Mouse (Mus musculus) E14TG2a.4 (cell line): ENCODE measurements around the gene Dpy30.
A peak's percentile ranks its signal among the peaks of the same experiment; 100 is the strongest.

Experiments used
- H3K27me3 ChIP-seq: 2 replicates; pipeline ENCODE4 v1.6.1; 2014; ENCODE audit warnings: low read length, control low read depth; ENCODE audit not compliant: insufficient read depth
- H3K36me3 ChIP-seq: 2 replicates; pipeline ENCODE4 v1.6.1; 2014; ENCODE audit warnings: low read length, control low read depth; ENCODE audit not compliant: insufficient read depth
- H3K4me1 ChIP-seq: replicated peaks from 2 replicates; pipeline ENCODE4 v1.6.1; 2014; ENCODE audit warnings: low read depth, low read length, control low read depth
- H3K4me3 ChIP-seq: replicated peaks from 2 replicates; pipeline ENCODE4 v1.5.1; 2014; ENCODE audit warnings: mild to moderate bottlenecking, low read length
- H3K9me3 ChIP-seq: 2 replicates; pipeline ENCODE4 v1.6.1; 2014; ENCODE audit warnings: low read length, control low read depth
- CTCF ChIP-seq: conservative IDR thresholded peaks from 2 replicates; pipeline ENCODE4 v1.5.1; 2014; ENCODE audit warnings: low read length
- NANOG ChIP-seq: IDR thresholded peaks from 2 replicates; pipeline ENCODE4 v1.6.1; 2014; ENCODE audit warnings: borderline replicate concordance, low read length, mixed read lengths
- POU5F1 ChIP-seq: IDR thresholded peaks from 2 replicates; pipeline ENCODE4 v1.6.1; 2014; ENCODE audit warnings: low read length, borderline replicate concordance

The Dpy30 gene

DNA sequence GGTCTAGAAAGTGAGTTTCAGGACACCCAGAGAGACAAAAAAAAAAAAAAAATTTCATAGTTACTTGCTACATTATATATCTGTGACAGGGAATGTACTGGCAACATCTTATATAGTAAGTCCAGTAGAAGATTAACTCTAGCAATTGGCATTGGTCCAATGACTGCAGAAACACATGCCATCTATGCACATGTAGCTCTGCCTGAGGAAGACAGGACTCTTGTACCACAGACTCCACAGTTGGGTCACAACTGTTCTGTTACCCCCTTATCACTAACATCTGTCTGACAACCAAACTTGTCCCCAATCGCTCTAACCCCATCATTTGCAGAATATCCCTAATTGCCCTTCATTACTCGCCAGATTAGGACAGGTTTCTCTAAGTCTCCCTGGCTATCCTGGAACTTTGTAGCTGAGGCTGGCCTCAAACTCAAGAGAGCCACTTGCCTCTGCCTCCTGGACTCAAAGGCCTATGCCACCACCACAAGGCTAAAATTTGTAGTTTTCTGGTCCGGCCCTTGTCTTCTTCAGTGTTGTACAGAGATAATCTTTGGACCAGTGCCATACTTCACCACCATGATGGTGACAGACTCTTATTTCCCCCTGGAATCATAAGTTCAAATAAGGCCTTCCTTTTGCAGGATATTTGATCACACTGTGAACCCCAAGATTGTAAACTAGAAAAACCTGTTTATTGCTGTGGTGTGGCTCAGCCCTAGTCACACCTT lies 52.0 kb downstream of the Dpy30 start:
- Histone ChIP-seq H3K4me1 (peaks cover 41% of the 10 kb centered on the region), H3K36me3 (no peaks in the 10 kb centered on the region), H3K27me3 (no peaks in the 10 kb centered on the region), H3K4me3 (no peak overlapping the region), H3K9me3 (no peaks in the 10 kb centered on the region)
- no peak for TF ChIP-seq POU5F1
- no peak for TF ChIP-seq CTCF
- TF ChIP-seq NANOG = no peak

DNA sequence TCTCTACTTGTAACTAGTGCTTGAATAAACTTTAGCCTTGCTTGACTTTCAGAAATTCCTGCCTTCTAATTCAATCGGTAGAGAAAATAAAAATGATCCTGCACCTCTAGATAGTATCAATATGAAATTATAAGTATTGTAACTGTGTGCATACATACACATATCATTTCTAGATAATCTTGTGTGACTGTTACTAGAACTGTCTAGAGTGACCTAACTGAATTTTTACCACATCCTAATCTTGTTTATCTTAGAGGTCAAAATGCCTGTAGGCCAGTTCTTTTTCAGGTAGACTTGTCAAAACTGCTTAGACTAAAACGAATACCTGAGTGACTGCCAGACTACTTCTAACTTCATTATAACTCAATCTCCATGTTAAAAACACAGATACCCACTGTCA lies 53.5 kb downstream of the Dpy30 start:
- no peak for TF ChIP-seq NANOG
- TF ChIP-seq POU5F1 = no peak
- no peak for TF ChIP-seq CTCF
- H3K27me3 ChIP-seq = no peaks in the 10 kb centered on the region
- no peaks in the 10 kb centered on the region for H3K9me3 ChIP-seq
- H3K4me3 ChIP-seq = no peak overlapping the region
- H3K4me1 ChIP-seq = peaks cover 52% of the 10 kb centered on the region
- no peaks in the 10 kb centered on the region for H3K36me3 ChIP-seq

DNA sequence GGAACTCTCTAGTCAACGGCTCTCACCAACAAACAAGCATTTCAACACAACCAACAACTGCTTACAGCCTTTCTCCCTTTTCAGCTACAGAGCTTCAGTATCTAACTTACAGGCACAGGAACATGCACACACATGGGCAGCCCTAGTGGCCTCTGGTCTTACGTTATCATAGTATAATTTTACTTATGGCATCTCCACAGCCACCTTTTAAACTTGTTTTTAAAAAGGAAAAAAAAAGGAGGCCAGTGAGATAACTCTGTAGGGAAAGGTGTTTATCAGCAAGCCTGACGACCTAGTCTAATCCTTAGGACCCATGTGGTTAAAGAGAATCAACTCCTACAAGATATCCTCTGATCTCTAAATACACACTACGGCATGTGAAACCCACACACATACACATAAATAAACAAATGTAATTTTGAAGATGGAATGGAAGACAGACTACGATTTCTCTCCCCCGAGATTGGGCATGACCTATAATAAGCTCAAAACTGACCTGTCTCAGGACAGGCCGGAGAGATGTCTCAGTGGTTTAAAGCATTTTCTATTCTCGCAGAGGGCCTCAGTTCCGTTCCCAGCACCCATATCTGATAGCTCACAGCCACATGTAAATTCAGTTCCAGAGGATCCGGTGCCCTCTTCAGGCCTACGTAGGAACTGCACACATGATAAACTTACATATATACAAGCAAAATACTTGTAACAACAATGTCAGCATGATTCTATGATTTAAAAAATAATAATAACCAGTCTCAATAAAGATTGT lies 56.1 kb downstream of the Dpy30 start:
- no peak for TF ChIP-seq POU5F1
- TF ChIP-seq CTCF = peak; percentile 65
- no peaks in the 10 kb centered on the region for H3K27me3 ChIP-seq
- no peak overlapping the region for H3K4me3 ChIP-seq
- H3K4me1 ChIP-seq = peaks cover 54% of the 10 kb centered on the region
- no peaks in the 10 kb centered on the region for H3K9me3 ChIP-seq
- no peaks in the 10 kb centered on the region for H3K36me3 ChIP-seq

DNA sequence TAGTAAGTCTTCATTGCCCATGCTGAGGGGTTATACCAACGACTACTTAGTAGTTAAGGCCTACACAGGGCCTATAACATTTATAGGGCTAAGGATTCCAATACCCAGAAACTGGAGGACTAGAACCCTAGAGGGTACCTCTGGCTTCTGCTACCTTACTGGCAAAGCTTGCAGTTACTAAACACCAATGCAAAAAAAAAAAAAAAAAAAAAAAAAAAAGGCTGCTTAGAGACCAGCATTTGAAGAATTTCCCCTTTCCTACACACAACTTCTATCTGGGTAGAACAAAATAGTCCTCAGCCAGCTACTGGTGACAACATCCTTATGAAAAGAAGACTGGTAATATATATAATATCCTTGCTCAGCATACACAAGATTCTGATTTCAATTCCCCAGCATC lies 58.1 kb downstream of the Dpy30 start:
- no peaks in the 10 kb centered on the region for H3K27me3 ChIP-seq
- H3K4me3 ChIP-seq = no peak overlapping the region
- no peaks in the 10 kb centered on the region for H3K9me3 ChIP-seq
- H3K36me3 ChIP-seq = 0 out of 2 replicates have a peak, but pooled peaks cover 3% of the 10 kb centered on the region
- TF ChIP-seq CTCF (no peak), NANOG (no peak), POU5F1 (no peak)
- H3K4me1 ChIP-seq = peaks cover 43% of the 10 kb centered on the region

DNA sequence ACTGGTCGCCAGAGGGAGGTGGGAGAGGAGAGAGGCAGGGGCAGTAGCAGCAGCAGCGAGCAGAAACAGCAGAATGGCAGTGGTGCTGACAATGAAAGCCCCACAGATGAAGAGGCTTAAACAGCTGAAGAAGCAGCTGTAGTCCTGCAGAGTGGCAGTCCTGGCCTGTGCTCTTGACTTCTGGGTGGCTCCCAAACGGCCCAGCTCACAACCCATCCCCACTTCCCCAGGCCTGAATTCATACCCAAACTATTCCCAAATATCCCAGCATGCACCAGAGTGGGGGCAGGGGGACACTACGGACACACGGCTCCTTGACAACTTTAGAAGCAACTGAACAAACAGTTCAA lies 58.6 kb downstream of the Dpy30 start:
- H3K36me3 ChIP-seq = 0 out of 2 replicates have a peak, but pooled peaks cover 3% of the 10 kb centered on the region
- H3K4me1 ChIP-seq = peaks cover 40% of the 10 kb centered on the region
- H3K27me3 ChIP-seq = no peaks in the 10 kb centered on the region
- no peak for TF ChIP-seq POU5F1
- TF ChIP-seq NANOG = no peak
- no peak for TF ChIP-seq CTCF
- H3K4me3 ChIP-seq = no peak overlapping the region
- H3K9me3 ChIP-seq = no peaks in the 10 kb centered on the region

DNA sequence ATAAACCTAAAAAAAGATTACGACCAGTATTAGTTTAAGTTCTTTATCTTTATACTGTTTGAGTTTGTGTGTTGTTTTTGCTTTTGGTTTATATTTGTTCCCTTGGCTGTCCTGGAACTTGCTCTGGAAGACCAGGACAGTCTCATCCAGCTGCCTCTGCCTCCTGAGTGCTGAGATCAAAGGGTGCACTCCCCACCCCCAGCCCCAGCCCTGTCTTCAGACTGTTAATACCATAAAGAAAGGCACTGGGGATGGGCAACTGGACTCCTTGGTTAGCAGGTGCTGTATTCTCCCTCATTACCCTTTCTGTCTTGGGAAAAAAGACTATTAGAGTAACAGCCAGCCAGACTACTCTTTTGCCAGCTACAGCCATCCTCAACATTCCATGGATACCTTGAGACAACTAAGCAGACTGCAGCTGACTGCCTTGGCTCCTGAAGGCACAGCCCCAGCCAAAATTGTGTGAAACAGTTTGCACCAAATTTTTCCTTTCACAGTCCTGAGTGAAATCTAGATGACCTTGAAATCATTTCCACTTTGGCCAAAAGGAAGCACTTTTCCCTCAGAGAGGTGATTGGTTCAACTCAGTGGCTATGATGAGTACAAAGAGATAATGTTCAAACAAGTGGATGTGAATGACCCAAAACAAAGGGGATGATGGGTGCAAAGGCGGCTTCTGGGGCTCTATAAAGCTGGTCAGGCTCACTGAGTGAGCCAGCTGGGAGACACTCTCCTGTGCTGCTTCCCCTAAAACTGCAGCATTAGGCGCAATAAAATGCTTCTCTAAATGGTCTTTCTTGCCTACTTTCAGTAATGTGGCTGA lies 59.2 kb downstream of the Dpy30 start:
- no peak for TF ChIP-seq CTCF
- TF ChIP-seq NANOG = peak; percentile 53; the same call in 1 of the 2 replicates
- peaks cover 36% of the 10 kb centered on the region for H3K4me1 ChIP-seq
- 0 out of 2 replicates have a peak, but pooled peaks cover 3% of the 10 kb centered on the region for H3K36me3 ChIP-seq

DNA sequence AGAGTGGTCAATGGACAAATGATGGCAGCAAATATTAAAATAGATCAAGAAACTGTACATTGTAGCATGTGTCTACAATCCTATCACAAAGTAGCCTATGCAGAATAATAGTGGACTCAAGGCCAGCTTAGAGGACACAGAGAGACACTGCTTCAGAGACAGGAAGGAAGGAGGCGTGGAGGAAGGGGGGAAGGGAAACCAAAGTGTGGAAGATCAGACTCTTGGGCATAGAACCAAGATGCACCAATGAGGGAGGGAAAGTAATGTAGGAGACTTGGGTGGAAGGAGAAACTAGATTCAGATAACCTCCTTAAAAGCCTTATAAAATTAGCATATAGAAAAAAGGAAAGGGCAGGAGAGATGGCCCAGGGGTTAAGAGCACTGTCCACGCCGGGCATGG lies 61.3 kb downstream of the Dpy30 start:
- TF ChIP-seq NANOG (no peak), CTCF (no peak), POU5F1 (no peak)
- no peaks in the 10 kb centered on the region for H3K27me3 ChIP-seq
- peaks cover 12% of the 10 kb centered on the region for H3K36me3 ChIP-seq
- H3K4me1 ChIP-seq = peaks cover 39% of the 10 kb centered on the region
- no peaks in the 10 kb centered on the region for H3K9me3 ChIP-seq
- H3K4me3 ChIP-seq = no peak overlapping the region

More for the DNA sequence above, 59.2 kb downstream of the Dpy30 start:
- Histone ChIP-seq H3K9me3 (no peaks in the 10 kb centered on the region), H3K4me3 (no peak overlapping the region), H3K27me3 (no peaks in the 10 kb centered on the region)
